Mouse (Mus musculus) cortical plate, adult 2 months (tissue): ENCODE measurements around the gene Misp.

Experiments
- CTCF ChIP-seq: fragments of 200-500 bp; IDR thresholded peaks from 2 replicates; pipeline ENCODE4 v1.5.1; 2011; ENCODE audit warnings: mild to moderate bottlenecking, control low read depth, low read length; ENCODE audit not compliant: insufficient read depth; ENCODE audit errors: extremely low read depth
- POLR2A ChIP-seq: fragments of 200-500 bp; IDR thresholded peaks from 2 replicates; pipeline ENCODE4 v1.6.1; 2011; ENCODE audit warnings: mild to moderate bottlenecking, low read length, control low read depth; ENCODE audit not compliant: insufficient read depth; ENCODE audit errors: extremely low read depth

GRCm38 (mm10) chr10:79853860-79854795, 33.3 kb downstream of the Misp start, which contains the start of gene Ptbp1:
- TF ChIP-seq CTCF (no peak), POLR2A (peak; percentile 98)
